Mouse (Mus musculus) MN1 (cell line): ENCODE data around the gene Eml1.

Source experiments
- DNase-seq: peaks from one replicate; pipeline ENCODE4 v3.0.0-alpha.2; 2016; ENCODE audit warnings: low spot score

Gene Eml1

GRCm38 (mm10) chr12:108422495-108422857 is 51.7 kb downstream of the Eml1 start:
- DNase-seq, result peak; percentile 23

GRCm38 (mm10) chr12:108422858-108423631 is 52.3 kb downstream of the Eml1 start:
- peak; percentile 83 for DNase-seq

GRCm38 (mm10) chr12:108430964-108431363 is 60.2 kb downstream of the Eml1 start:
- DNase-seq, result no peak

- DNase-seq, result no peak
Measured at GRCm38 (mm10) chr12:108431714-108432113, 61.0 kb downstream of the Eml1 start.

- peak; percentile 40 for DNase-seq
Measured at GRCm38 (mm10) chr12:108432578-108432977, 61.8 kb downstream of the Eml1 start.

GRCm38 (mm10) chr12:108433030-108433429 is 62.3 kb downstream of the Eml1 start:
- no peak for DNase-seq

GRCm38 (mm10) chr12:108433498-108433897 is 62.7 kb downstream of the Eml1 start:
- no peak for DNase-seq

- no peak for DNase-seq
Measured at GRCm38 (mm10) chr12:108435444-108436015, 64.8 kb downstream of the Eml1 start.

GRCm38 (mm10) chr12:108436029-108436923 is 65.5 kb downstream of the Eml1 start:
- DNase-seq, result no peak

GRCm38 (mm10) chr12:108437446-108437845 is 66.7 kb downstream of the Eml1 start:
- DNase-seq, result no peak

- DNase-seq, result no peak
Measured at GRCm38 (mm10) chr12:108443271-108443670, 72.5 kb downstream of the Eml1 start.

GRCm38 (mm10) chr12:108443708-108444107 is 73.0 kb downstream of the Eml1 start:
- no peak for DNase-seq

- no peak for DNase-seq
Measured at GRCm38 (mm10) chr12:108444166-108445115, 73.7 kb downstream of the Eml1 start.

- DNase-seq, result no peak
Measured at GRCm38 (mm10) chr12:108446721-108447120, 76.0 kb downstream of the Eml1 start.

GRCm38 (mm10) chr12:108448396-108448795 is 77.6 kb downstream of the Eml1 start:
- no peak for DNase-seq

- DNase-seq, result no peak
Measured at GRCm38 (mm10) chr12:108449935-108450334, 79.2 kb downstream of the Eml1 start.

- no peak for DNase-seq
Measured at GRCm38 (mm10) chr12:108450546-108450945, 79.8 kb downstream of the Eml1 start.

GRCm38 (mm10) chr12:108452151-108452874 is 81.6 kb downstream of the Eml1 start:
- DNase-seq, result no peak

- DNase-seq, result no peak
Measured at GRCm38 (mm10) chr12:108453561-108454044, 82.8 kb downstream of the Eml1 start.

GRCm38 (mm10) chr12:108455004-108455403 is 84.2 kb downstream of the Eml1 start:
- DNase-seq, result no peak

GRCm38 (mm10) chr12:108472898-108473297 is 102.1 kb downstream of the Eml1 start:
- DNase-seq, result no peak
